18 mouse cellular contexts compared by ENCODE assay signal in genomic region chr17:84369769-84370168, GRCm38 (mm10).
DNase-seq lines count a peak whose midpoint lies in the region; ATAC-seq lines count a peak whose summit lies in the region.
"Had no signal": no experiment of that assay in that cellular context is flagged by ENCODE, and none has a peak within 500 bp of the region (broad histone marks: within the 10 kb centered on the region; RNA-seq: fewer than 3 reads in every experiment).

No protein-coding gene starts in this region.

- no peaks in the 10 kb centered on the region for H3K27me3 ChIP-seq in heart, embryonic 10.5 days (ENCODE audit: insufficient read depth, poor library complexity, severe bottlenecking)
- no peaks in the 10 kb centered on the region for H3K27me3 ChIP-seq in limb, embryonic 11.5 days (ENCODE audit: control insufficient read depth, insufficient read depth, low read length)
- no peaks in the 10 kb centered on the region for H3K27me3 ChIP-seq in limb, embryonic 10.5 days (ENCODE audit: low read depth, poor library complexity, severe bottlenecking)
- H3K27me3 ChIP-seq in intestine, embryonic 16.5 days (replicated peaks; ENCODE audit: control insufficient read depth, insufficient read depth, low read length), result no peaks in the 10 kb centered on the region
- no peaks in the 10 kb centered on the region for H3K27me3 ChIP-seq in liver, embryonic 12.5 days (replicated peaks)
- H3K27me3 ChIP-seq: embryonic facial prominence, embryonic 12.5 days had no signal

- DNase-seq in heart, embryonic 10.5 days (ENCODE audit: low spot score), result no peak
- DNase-seq in heart, postnatal 4 days, result no peak
- DNase-seq in limb, embryonic 11.5 days (ENCODE audit: low spot score), result no peak
- DNase-seq in limb, embryonic 10.5 days (ENCODE audit: low spot score), result no peak
- DNase-seq in adipocyte (ENCODE audit: low spot score), result peak; percentile 86
- DNase-seq in right cerebral cortex, postnatal 14 days, result no peak
- DNase-seq: cerebellum, adult 11-12 months; forebrain, postnatal 0 days; gastrocnemius, postnatal 14 days; kidney, adult 11 months had no signal

- H3K4me3 ChIP-seq in heart, embryonic 10.5 days, result no peak overlapping the region
- H3K4me3 ChIP-seq in limb, embryonic 11.5 days (ENCODE audit: low read depth, low read length), result no peak overlapping the region
- H3K4me3 ChIP-seq in limb, embryonic 10.5 days, result no peak overlapping the region
- no peak overlapping the region for H3K4me3 ChIP-seq in intestine, embryonic 16.5 days (ENCODE audit: low read length)
- no peak overlapping the region for H3K4me3 ChIP-seq in liver, embryonic 12.5 days
- H3K4me3 ChIP-seq: embryonic facial prominence, embryonic 12.5 days; hindbrain, embryonic 10.5 days; layer of hippocampus, adult 2 months had no signal

- 50% methylated on average over 3 of the region's 3 CpGs for WGBS in heart, embryonic 10.5 days
- WGBS in limb, embryonic 11.5 days, result 79% methylated on average over 3 of the region's 3 CpGs
- 82% methylated on average over 3 of the region's 3 CpGs for WGBS in limb, embryonic 10.5 days
- 43% methylated on average over 3 of the region's 3 CpGs for WGBS in intestine, embryonic 16.5 days
- WGBS in liver, embryonic 12.5 days (ENCODE audit: insufficient replicate concordance), result 68% methylated on average over 3 of the region's 3 CpGs

- H3K27ac ChIP-seq in heart, embryonic 10.5 days, result peak overlapping the region; percentile 49; the same call in 1 of the 2 replicates
- 0 out of 2 replicates have a peak overlapping the region, but pooled peaks have one; percentile 14 for H3K27ac ChIP-seq in limb, embryonic 11.5 days (replicated peaks; ENCODE audit: low read depth, low read length)
- no peak overlapping the region; the same call in 1 of the 2 replicates for H3K27ac ChIP-seq in limb, embryonic 10.5 days
- peak overlapping the region; percentile 64 for H3K27ac ChIP-seq in intestine, embryonic 16.5 days (ENCODE audit: low read length)
- no peak overlapping the region for H3K27ac ChIP-seq in liver, embryonic 12.5 days
- H3K27ac ChIP-seq: embryonic facial prominence, embryonic 12.5 days; hindbrain, embryonic 10.5 days; layer of hippocampus, adult 2 months had no signal

- H3K9me3 ChIP-seq in heart, embryonic 10.5 days, result no peaks in the 10 kb centered on the region
- H3K9me3 ChIP-seq in limb, embryonic 11.5 days (ENCODE audit: control insufficient read depth, low read length), result no peaks in the 10 kb centered on the region
- H3K9me3 ChIP-seq in limb, embryonic 10.5 days (replicated peaks), result no peaks in the 10 kb centered on the region
- no peaks in the 10 kb centered on the region for H3K9me3 ChIP-seq in intestine, embryonic 16.5 days (ENCODE audit: control insufficient read depth, low read length)
- no peaks in the 10 kb centered on the region for H3K9me3 ChIP-seq in liver, embryonic 12.5 days (replicated peaks)
- H3K9me3 ChIP-seq: embryonic facial prominence, embryonic 12.5 days; hindbrain, embryonic 10.5 days had no signal

- H3K9ac ChIP-seq in limb, embryonic 11.5 days (ENCODE audit: low read length), result no peak overlapping the region
- no peak overlapping the region for H3K9ac ChIP-seq in intestine, embryonic 16.5 days (ENCODE audit: low read depth, low read length)
- no peak overlapping the region for H3K9ac ChIP-seq in liver, embryonic 12.5 days
- H3K9ac ChIP-seq: embryonic facial prominence, embryonic 12.5 days; forebrain, postnatal 0 days had no signal

- ATAC-seq in limb, embryonic 11.5 days (ENCODE audit: insufficient number of reproducible peaks, low FRiP score, low TSS enrichment, low read depth), result no peak
- ATAC-seq in intestine, embryonic 16.5 days, result no peak
- ATAC-seq in liver, embryonic 12.5 days, result no peak
- ATAC-seq: forebrain, postnatal 0 days; lung, postnatal 0 days had no signal

- no peak overlapping the region for H3K4me2 ChIP-seq in limb, embryonic 11.5 days (ENCODE audit: low read depth, severe bottlenecking)
- H3K4me2 ChIP-seq in intestine, embryonic 16.5 days (ENCODE audit: low read depth, low read length), result no peak overlapping the region
- no peak overlapping the region for H3K4me2 ChIP-seq in liver, embryonic 12.5 days
- H3K4me2 ChIP-seq: embryonic facial prominence, embryonic 12.5 days; liver, embryonic 11.5 days; midbrain, embryonic 11.5 days had no signal

- H3K36me3 ChIP-seq in heart, embryonic 10.5 days, result 0 out of 2 replicates have a peak, but pooled peaks cover 2% of the 10 kb centered on the region
- H3K36me3 ChIP-seq in limb, embryonic 11.5 days (ENCODE audit: control insufficient read depth, insufficient read depth, low read length), result no peaks in the 10 kb centered on the region
- H3K36me3 ChIP-seq in limb, embryonic 10.5 days, result peaks cover 13% of the 10 kb centered on the region
- no peaks in the 10 kb centered on the region for H3K36me3 ChIP-seq in intestine, embryonic 16.5 days (ENCODE audit: control insufficient read depth, insufficient read depth, low read length)
- peaks cover 26% of the 10 kb centered on the region for H3K36me3 ChIP-seq in liver, embryonic 12.5 days
- H3K36me3 ChIP-seq: embryonic facial prominence, embryonic 12.5 days had no signal

- H3K4me1 ChIP-seq in heart, embryonic 10.5 days, result peaks cover 38% of the 10 kb centered on the region
- H3K4me1 ChIP-seq in limb, embryonic 11.5 days (ENCODE audit: control insufficient read depth, insufficient read depth, low read length), result peaks cover 50% of the 10 kb centered on the region
- H3K4me1 ChIP-seq in limb, embryonic 10.5 days, result peaks cover 74% of the 10 kb centered on the region
- H3K4me1 ChIP-seq in intestine, embryonic 16.5 days (ENCODE audit: control insufficient read depth, insufficient read depth, low read length), result peaks cover 38% of the 10 kb centered on the region
- peaks cover 4% of the 10 kb centered on the region; the same call in 1 of the 2 replicates for H3K4me1 ChIP-seq in liver, embryonic 12.5 days

Comparison
In these comparisons a context has a peak if more than half of its experiments do, and no peak if none do; other contexts are left out.
1. H3K27ac ChIP-seq: peak in heart, embryonic 10.5 days (single experiment), limb, embryonic 11.5 days (single experiment) and intestine, embryonic 16.5 days (single experiment); none in limb, embryonic 10.5 days (single experiment) and liver, embryonic 12.5 days (single experiment).